Mouse (Mus musculus): ENCODE measurements around the gene Vps13d.
"Not testable (repeated sequence)": the region's sequence is repeated elsewhere in the genome, so short reads cannot be mapped to it uniquely, and the experiment has no call there.

Gene Vps13d

GRCm38 (mm10) chr4:145210564-145210963 is 15.8 kb upstream of the Vps13d start:
- DNase-seq: no peak

GRCm38 (mm10) chr4:145209690-145210088 is 14.9 kb upstream of the Vps13d start:
- no peak for DNase-seq

- DNase-seq: no peak
Measured at GRCm38 (mm10) chr4:145209076-145209689, 14.4 kb upstream of the Vps13d start.

GRCm38 (mm10) chr4:145207718-145208371 is 13.0 kb upstream of the Vps13d start:
- DNase-seq: peak; percentile 67

- no peak for DNase-seq
Measured at GRCm38 (mm10) chr4:145204779-145205178, 10.0 kb upstream of the Vps13d start.

- DNase-seq: no peak
Measured at GRCm38 (mm10) chr4:145203305-145203704, 8.5 kb upstream of the Vps13d start.

GRCm38 (mm10) chr4:145201424-145201823 is 6.6 kb upstream of the Vps13d start:
- no peak for DNase-seq

- peak; percentile 69 for DNase-seq
Measured at GRCm38 (mm10) chr4:145199982-145200699, 5.3 kb upstream of the Vps13d start.

- no peak for DNase-seq
Measured at GRCm38 (mm10) chr4:145196586-145196985, 1.8 kb upstream of the Vps13d start.

GRCm38 (mm10) chr4:145195172-145195571 is 367 bp upstream of the Vps13d start:
- no peak for DNase-seq

GRCm38 (mm10) chr4:145193991-145194511 is 754 bp downstream of the Vps13d start:
- DNase-seq: no peak

- DNase-seq: no peak
Measured at GRCm38 (mm10) chr4:145193406-145193805, 1.4 kb downstream of the Vps13d start.

GRCm38 (mm10) chr4:145192686-145193085 is 2.1 kb downstream of the Vps13d start:
- no peak for DNase-seq

- DNase-seq: no peak
Measured at GRCm38 (mm10) chr4:145188561-145188960, 6.2 kb downstream of the Vps13d start.

- no peak for DNase-seq
Measured at GRCm38 (mm10) chr4:145187619-145188018, 7.2 kb downstream of the Vps13d start.

- DNase-seq: no peak
Measured at GRCm38 (mm10) chr4:145178918-145179549, 15.8 kb downstream of the Vps13d start.

- not testable (repeated sequence) for DNase-seq
Measured at GRCm38 (mm10) chr4:145165542-145165941, 29.3 kb downstream of the Vps13d start.

- no peak for DNase-seq
Measured at GRCm38 (mm10) chr4:145164111-145164510, 30.7 kb downstream of the Vps13d start.

GRCm38 (mm10) chr4:145161243-145161642 is 33.6 kb downstream of the Vps13d start:
- DNase-seq: no peak

- peak; percentile 39 for DNase-seq
Measured at GRCm38 (mm10) chr4:145155956-145156355, 38.8 kb downstream of the Vps13d start.

GRCm38 (mm10) chr4:145151103-145151486 is 43.7 kb downstream of the Vps13d start:
- no peak for DNase-seq

- no peak for DNase-seq
Measured at GRCm38 (mm10) chr4:145150345-145151102, 44.3 kb downstream of the Vps13d start.
